Mouse (Mus musculus): ENCODE measurements at regions not wholly inside any gene's neighbourhood (a gene's known extent, or its start where the extent isn't known, plus 50 kb on each side); places are given as distances from the start of the nearest gene placed in this dataset.

GRCm38 (mm10) chr17:88330129-88330528 lies 110.4 kb upstream of the Foxn2 start:
- WGBS, result 85% methylated on average over 2 of the region's 2 CpGs
- no peak overlapping the region for H3K27ac ChIP-seq (ENCODE audit: control insufficient read depth, insufficient read depth, low read depth, low read length, poor library complexity)
- no peaks in the 10 kb centered on the region for H3K4me1 ChIP-seq (ENCODE audit: control insufficient read depth, insufficient read depth, low read length)
- no peak overlapping the region for H3K4me3 ChIP-seq (replicated peaks; ENCODE audit: control insufficient read depth, low read depth, low read length)
- no peak for TF ChIP-seq CTCF (IDR thresholded peaks at IDR 0.05; ENCODE audit: control insufficient read depth, insufficient read depth, low read length)
- no peak for TF ChIP-seq POLR2A (IDR thresholded peaks at IDR 0.05; ENCODE audit: borderline replicate concordance, control insufficient read depth, low read depth, low read length)

- 74% methylated on average over 4 of the region's 4 CpGs for WGBS
- TF ChIP-seq POLR2A (IDR thresholded peaks at IDR 0.05; ENCODE audit: borderline replicate concordance, control insufficient read depth, low read depth, low read length) (no peak), CTCF (IDR thresholded peaks at IDR 0.05; ENCODE audit: control insufficient read depth, insufficient read depth, low read length) (no peak)
- no peaks in the 10 kb centered on the region for H3K4me1 ChIP-seq (ENCODE audit: control insufficient read depth, insufficient read depth, low read length)
- H3K4me3 ChIP-seq (replicated peaks; ENCODE audit: control insufficient read depth, low read depth, low read length), result no peak overlapping the region
- no peak overlapping the region for H3K27ac ChIP-seq (ENCODE audit: control insufficient read depth, insufficient read depth, low read depth, low read length, poor library complexity)
Measured at GRCm38 (mm10) chr17:88333816-88334215, 106.7 kb upstream of the Foxn2 start.

DNA sequence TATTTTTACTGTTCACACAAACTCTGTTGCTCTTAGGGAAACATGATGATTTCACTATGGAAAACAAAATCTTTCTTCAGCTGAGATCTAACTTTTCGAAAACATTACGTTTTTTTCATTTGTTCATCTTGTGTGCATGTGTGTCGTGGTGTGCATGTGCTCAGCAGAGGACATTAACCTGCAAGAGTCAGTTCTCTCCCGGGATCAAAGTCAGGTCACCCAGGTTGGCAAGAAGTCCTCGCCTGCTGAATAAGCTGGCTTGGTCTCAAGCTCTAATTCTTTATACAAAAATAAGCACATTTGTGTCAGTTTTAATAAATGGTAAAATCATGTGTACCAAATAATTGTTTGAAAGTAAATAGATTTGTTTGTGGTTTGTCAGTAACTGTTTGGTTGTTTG lies 105.2 kb upstream of the Foxn2 start:
- Histone ChIP-seq H3K4me3 (replicated peaks; ENCODE audit: control insufficient read depth, low read depth, low read length) (no peak overlapping the region), H3K4me1 (ENCODE audit: control insufficient read depth, insufficient read depth, low read length) (no peaks in the 10 kb centered on the region), H3K27ac (ENCODE audit: control insufficient read depth, insufficient read depth, low read depth, low read length, poor library complexity) (no peak overlapping the region)
- TF ChIP-seq CTCF (IDR thresholded peaks at IDR 0.05; ENCODE audit: control insufficient read depth, insufficient read depth, low read length) (no peak), POLR2A (IDR thresholded peaks at IDR 0.05; ENCODE audit: borderline replicate concordance, control insufficient read depth, low read depth, low read length) (no peak)
- WGBS, result 82% methylated on average over 5 of the region's 5 CpGs

DNA sequence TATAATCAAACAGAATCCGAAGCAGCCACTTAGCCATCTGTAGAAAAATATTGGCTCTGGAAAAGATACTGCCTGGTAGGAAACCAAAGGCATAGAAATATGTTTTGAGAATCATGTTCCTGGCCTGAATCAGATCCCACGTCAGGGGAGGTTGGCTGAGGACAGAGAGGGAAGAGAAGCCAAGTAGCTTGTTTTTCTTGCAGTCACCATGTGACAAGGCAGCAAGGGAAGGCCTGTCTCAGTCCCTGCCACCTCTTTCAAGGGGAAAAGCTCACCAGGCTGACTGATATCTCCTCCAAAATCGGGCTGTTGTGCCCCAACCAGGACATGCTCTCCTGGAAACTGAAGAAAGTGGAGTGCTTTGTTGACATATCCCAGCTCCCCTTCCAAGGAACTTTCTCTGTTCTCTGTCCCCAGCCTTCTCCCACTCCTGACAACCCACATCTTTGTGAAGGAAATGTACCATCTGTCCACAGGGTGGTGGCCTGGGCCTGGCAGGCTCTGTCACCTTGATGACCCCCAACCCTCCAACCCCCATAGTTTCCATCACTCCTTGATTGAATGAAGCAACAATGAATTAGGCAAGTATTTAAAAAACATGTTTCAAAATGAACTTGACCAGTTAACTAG lies 104.3 kb upstream of the Foxn2 start:
- Histone ChIP-seq H3K27ac (ENCODE audit: control insufficient read depth, insufficient read depth, low read depth, low read length, poor library complexity) (no peak overlapping the region), H3K4me3 (replicated peaks; ENCODE audit: control insufficient read depth, low read depth, low read length) (no peak overlapping the region), H3K4me1 (ENCODE audit: control insufficient read depth, insufficient read depth, low read length) (no peaks in the 10 kb centered on the region; the same call in none of the 2 replicates)
- WGBS, result 67% methylated on average over 3 of the region's 3 CpGs
- TF ChIP-seq CTCF (IDR thresholded peaks at IDR 0.05; ENCODE audit: control insufficient read depth, insufficient read depth, low read length) (no peak), POLR2A (IDR thresholded peaks at IDR 0.05; ENCODE audit: borderline replicate concordance, control insufficient read depth, low read depth, low read length) (no peak)

DNA sequence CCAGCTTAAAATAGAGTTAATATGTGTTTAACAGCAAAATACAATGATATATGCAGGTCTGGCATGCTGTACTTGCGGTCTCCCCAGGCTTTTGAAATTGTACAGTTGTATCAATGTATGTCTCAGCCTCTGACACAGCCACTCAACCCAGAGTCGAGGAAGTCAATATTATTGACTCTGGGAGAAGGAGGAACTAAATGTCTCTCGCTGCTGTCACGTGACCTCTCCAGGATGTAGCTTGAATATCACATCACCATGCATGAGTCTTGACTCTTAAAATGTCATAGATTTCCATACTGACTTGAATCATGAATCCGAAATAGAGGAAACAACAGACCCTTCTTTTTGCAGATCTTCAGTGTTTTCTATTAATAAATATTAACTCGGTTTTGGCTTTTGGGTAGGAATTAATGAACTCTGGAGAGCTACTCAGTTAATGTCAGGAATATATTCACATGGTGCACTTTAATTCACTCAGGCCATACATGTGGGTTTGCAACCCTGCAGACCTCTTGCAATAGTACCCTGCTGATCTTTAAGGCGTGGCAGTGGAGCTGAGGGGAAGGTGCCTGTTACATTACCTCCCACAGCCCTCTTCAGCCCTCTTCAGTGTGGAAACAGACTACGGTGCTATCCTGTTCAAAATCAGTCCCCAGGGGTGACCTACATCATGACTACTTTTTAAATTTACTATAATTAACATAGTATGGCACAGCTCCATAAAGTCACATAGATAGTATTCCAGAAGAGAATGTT lies 102.7 kb upstream of the Foxn2 start:
- H3K4me3 ChIP-seq (replicated peaks; ENCODE audit: control insufficient read depth, low read depth, low read length), result no peak overlapping the region
- WGBS, result 50% methylated on average over 8 of the region's 8 CpGs
- H3K27ac ChIP-seq (ENCODE audit: control insufficient read depth, insufficient read depth, low read depth, low read length, poor library complexity), result no peak overlapping the region
- TF ChIP-seq POLR2A (IDR thresholded peaks at IDR 0.05; ENCODE audit: borderline replicate concordance, control insufficient read depth, low read depth, low read length) (no peak), CTCF (IDR thresholded peaks at IDR 0.05; ENCODE audit: control insufficient read depth, insufficient read depth, low read length) (no peak)
- no peaks in the 10 kb centered on the region; the same call in none of the 2 replicates for H3K4me1 ChIP-seq (ENCODE audit: control insufficient read depth, insufficient read depth, low read length)

- TF ChIP-seq POLR2A (IDR thresholded peaks at IDR 0.05; ENCODE audit: borderline replicate concordance, control insufficient read depth, low read depth, low read length), result no peak
- no peak for TF ChIP-seq CTCF (IDR thresholded peaks at IDR 0.05; ENCODE audit: control insufficient read depth, insufficient read depth, low read length)
- 67% methylated on average over 5 of the region's 5 CpGs for WGBS
- Histone ChIP-seq H3K27ac (ENCODE audit: control insufficient read depth, insufficient read depth, low read depth, low read length, poor library complexity) (no peak overlapping the region; the same call in 1 of the 2 replicates), H3K4me1 (ENCODE audit: control insufficient read depth, insufficient read depth, low read length) (no peaks in the 10 kb centered on the region; the same call in none of the 2 replicates), H3K4me3 (replicated peaks; ENCODE audit: control insufficient read depth, low read depth, low read length) (no peak overlapping the region)
Measured at GRCm38 (mm10) chr17:88341141-88341540, 99.4 kb upstream of the Foxn2 start.

- TF ChIP-seq CTCF (IDR thresholded peaks at IDR 0.05; ENCODE audit: control insufficient read depth, insufficient read depth, low read length) (no peak), POLR2A (IDR thresholded peaks at IDR 0.05; ENCODE audit: borderline replicate concordance, control insufficient read depth, low read depth, low read length) (no peak)
- Histone ChIP-seq H3K27ac (ENCODE audit: control insufficient read depth, insufficient read depth, low read depth, low read length, poor library complexity) (no peak overlapping the region), H3K4me3 (replicated peaks; ENCODE audit: control insufficient read depth, low read depth, low read length) (no peak overlapping the region), H3K4me1 (ENCODE audit: control insufficient read depth, insufficient read depth, low read length) (no peaks in the 10 kb centered on the region; the same call in none of the 2 replicates)
- 5% methylated on average over 5 of the region's 5 CpGs for WGBS
Measured at GRCm38 (mm10) chr17:88341599-88341998, 98.9 kb upstream of the Foxn2 start.

GRCm38 (mm10) chr17:88343091-88343783 lies 97.3 kb upstream of the Foxn2 start:
- Histone ChIP-seq H3K27ac (ENCODE audit: control insufficient read depth, insufficient read depth, low read depth, low read length, poor library complexity) (no peak overlapping the region), H3K4me3 (replicated peaks; ENCODE audit: control insufficient read depth, low read depth, low read length) (no peak overlapping the region), H3K4me1 (ENCODE audit: control insufficient read depth, insufficient read depth, low read length) (no peaks in the 10 kb centered on the region; the same call in none of the 2 replicates)
- TF ChIP-seq POLR2A (IDR thresholded peaks at IDR 0.05; ENCODE audit: borderline replicate concordance, control insufficient read depth, low read depth, low read length) (no peak), CTCF (IDR thresholded peaks at IDR 0.05; ENCODE audit: control insufficient read depth, insufficient read depth, low read length) (no peak)
- WGBS, result 85% methylated on average over 17 of the region's 17 CpGs

All from bone marrow, adult 2 months (tissue).